Mouse (Mus musculus): ENCODE measurements around the gene Zfp1.

DNA sequence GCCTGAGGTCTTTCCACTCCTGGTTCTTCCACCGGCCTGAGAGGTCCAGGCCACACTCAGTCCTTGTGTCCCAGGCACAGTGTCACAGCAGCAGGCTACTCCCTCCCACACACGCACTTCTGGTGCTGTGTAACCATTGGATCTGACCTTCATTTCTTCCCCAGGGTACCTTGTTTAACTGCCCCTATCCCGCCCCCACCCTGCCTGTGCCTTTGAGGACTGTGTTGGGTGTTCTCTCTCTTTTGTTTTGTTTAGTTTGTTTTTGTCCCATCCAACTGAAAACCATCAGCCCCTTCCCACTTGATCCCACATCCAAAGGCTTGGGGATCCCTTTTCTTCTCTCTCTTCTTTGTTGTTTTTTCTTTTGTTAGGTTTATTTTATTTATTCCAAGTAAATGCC lies 21.1 kb upstream of the Zfp1 start:
- TF ChIP-seq POLR2A (IDR thresholded peaks at IDR 0.05; ENCODE audit: borderline replicate concordance, low read depth, low read length), result no peak
- no peak for TF ChIP-seq CTCF (IDR thresholded peaks at IDR 0.05; ENCODE audit: low read depth, low read length)

Data from bone marrow macrophage, adult 2 months (primary cell).